Mouse (Mus musculus) ES-E14 (cell line): ENCODE results near the gene Htr1a. TPM values are rescaled to one million over a fixed set of nuclear protein-coding genes. Genes with fewer than 3 reads are reported as not detected.

Experiments used
- DNase-seq: peaks from one replicate; pipeline ENCODE4 v3.0.0-alpha.2; 2013; ENCODE audit warnings: low read depth, low spot score
- H3K27ac ChIP-seq: 2 replicates; pipeline ENCODE4 v1.5.1; 2012; ENCODE audit warnings: low read depth, mild to moderate bottlenecking, low read length, moderate library complexity, mixed read lengths; ENCODE audit not compliant: poor library complexity, insufficient read depth, severe bottlenecking
- H3K36me3 ChIP-seq: 2 replicates; pipeline ENCODE4 v1.6.1; 2012; ENCODE audit warnings: mild to moderate bottlenecking, low read length, moderate library complexity, mixed read lengths; ENCODE audit not compliant: control insufficient read depth, poor library complexity, insufficient read depth, severe bottlenecking
- H3K4me1 ChIP-seq, 2 experiments: fragments of 150-350 bp in 1 of 2; sonication (generic) in 1 of 2; 2 replicates each; pipeline ENCODE4 v1.6.1; 2012; ENCODE audit warnings: low read length in 2 of 2, mild to moderate bottlenecking in 1 of 2, mixed read lengths in 1 of 2; ENCODE audit not compliant: control insufficient read depth in 2 of 2, insufficient read depth in 2 of 2, poor library complexity in 1 of 2
- H3K4me3 ChIP-seq, 2 experiments: fragments of 150-350 bp in 1 of 2; sonication (generic) in 1 of 2; 2 replicates each; pipeline ENCODE4 v1.5.1; 2012; ENCODE audit warnings: low read length in 2 of 2, low read depth in 1 of 2, mild to moderate bottlenecking in 1 of 2, mixed read lengths in 1 of 2; ENCODE audit not compliant: insufficient read depth in 1 of 2, poor library complexity in 1 of 2, severe bottlenecking in 1 of 2
- H3K9ac ChIP-seq: 2 replicates; pipeline ENCODE4 v1.6.1; 2012; ENCODE audit warnings: low read depth, mild to moderate bottlenecking, low read length, mixed read lengths; ENCODE audit not compliant: poor library complexity, insufficient read depth, severe bottlenecking
- H3K9me3 ChIP-seq: fragments of 150-350 bp; sonication (generic); 2 replicates; pipeline ENCODE4 v1.6.1; 2012; ENCODE audit warnings: low read depth, mild to moderate bottlenecking, low read length; ENCODE audit not compliant: control insufficient read depth, insufficient read depth
- CHD2 ChIP-seq: IDR thresholded peaks from 2 replicates; pipeline ENCODE4 v1.6.1; 2014; ENCODE audit warnings: mild to moderate bottlenecking, low read depth, low read length, inconsistent platforms
- HCFC1 ChIP-seq: IDR thresholded peaks from 2 replicates; pipeline ENCODE4 v1.6.1; 2012; ENCODE audit warnings: low read length, inconsistent platforms, borderline replicate concordance; ENCODE audit not compliant: insufficient read depth
- MAFK ChIP-seq: IDR thresholded peaks from 2 replicates; pipeline ENCODE4 v1.6.1; 2014; ENCODE audit warnings: mild to moderate bottlenecking, low read depth, low read length, inconsistent platforms; ENCODE audit not compliant: insufficient read depth
- ZC3H11A ChIP-seq: IDR thresholded peaks from 2 replicates; pipeline ENCODE4 v1.6.1; 2012; ENCODE audit warnings: low read depth, mild to moderate bottlenecking, inconsistent platforms, low read length, borderline replicate concordance
- ZNF384 ChIP-seq: IDR thresholded peaks from 2 replicates; pipeline ENCODE4 v1.6.1; 2012; ENCODE audit warnings: low read depth, low read length, inconsistent platforms
- in situ Hi-C, 2 experiments: fragments of 600-800 bp; cut with MboI; formaldehyde crosslinking; loops; one replicate each; pipeline ENCODE4 v1.15.1; 2025; ENCODE audit warnings: low sequenced_read_pairs in 2 of 2, inconsistent platforms in 1 of 2; ENCODE audit not compliant: unreplicated experiment in 2 of 2
- total RNA-seq: library from RNA; depleted of rRNA; stranded (reverse); fragments of 300-350 nt; gene quantifications from 2 replicates; pipeline ENCODE4 v1.2.3, GENCODE M21; 2012; rRNA removed

Htr1a gene
- total RNA-seq, 1 experiment: not detected

- Histone ChIP-seq H3K4me3 (no peak overlapping the region), H3K4me1 (peaks cover 0 to 6% of the 10 kb centered on the region in 2 experiments; a peak in 1 of 4 replicates), H3K9me3 (no peaks in the 10 kb centered on the region), H3K9ac (no peak overlapping the region), H3K27ac (no peak overlapping the region), H3K36me3 (no peaks in the 10 kb centered on the region)
- no peak for DNase-seq
- TF ChIP-seq ZC3H11A: no peak
- TF ChIP-seq HCFC1: no peak
- no peak for TF ChIP-seq MAFK
- TF ChIP-seq ZNF384: no peak
- no peak for TF ChIP-seq CHD2
- in situ Hi-C loops: loop anchor here in 1 of 2 experiments (25.0 kb wide), 1 partner anchor 1266 kb away; no protein-coding TSS in a partner anchor
Measured at GRCm38 (mm10) chr13:105446239-105446638, 2.8 kb downstream of the Htr1a start.

GRCm38 (mm10) chr13:105447695-105448094 is 4.3 kb downstream of the Htr1a start:
- no peak for DNase-seq
- Histone ChIP-seq H3K4me3 (no peak overlapping the region), H3K9ac (no peak overlapping the region), H3K9me3 (no peaks in the 10 kb centered on the region), H3K4me1 (peaks cover 0 to 6% of the 10 kb centered on the region in 2 experiments; a peak in 1 of 4 replicates), H3K27ac (no peak overlapping the region), H3K36me3 (no peaks in the 10 kb centered on the region)
- in situ Hi-C loops: loop anchor here in 1 of 2 experiments (25.0 kb wide), 1 partner anchor 1265 kb away; no protein-coding TSS in a partner anchor
- no peak for TF ChIP-seq ZNF384
- TF ChIP-seq ZC3H11A: no peak
- no peak for TF ChIP-seq HCFC1
- TF ChIP-seq MAFK: no peak
- TF ChIP-seq CHD2: no peak

- Histone ChIP-seq H3K4me1 (no peaks in the 10 kb centered on the region), H3K9me3 (no peaks in the 10 kb centered on the region), H3K36me3 (no peaks in the 10 kb centered on the region), H3K4me3 (no peak overlapping the region), H3K27ac (no peak overlapping the region), H3K9ac (no peak overlapping the region)
- TF ChIP-seq MAFK: no peak
- TF ChIP-seq ZNF384: no peak
- no peak for TF ChIP-seq CHD2
- TF ChIP-seq HCFC1: no peak
- no peak for TF ChIP-seq ZC3H11A
- in situ Hi-C loops: no loop called here
- DNase-seq: no peak
Measured at GRCm38 (mm10) chr13:105451536-105451935, 8.1 kb downstream of the Htr1a start.

Other genes with a start within 250 kb of the Htr1a start
- 0.76 and 0.95 TPM in 2 replicates for gene Rnf180, start 148.8 kb upstream of the Htr1a start, total RNA-seq